21 mouse cellular contexts compared by ENCODE assay signal in the genomic region with DNA sequence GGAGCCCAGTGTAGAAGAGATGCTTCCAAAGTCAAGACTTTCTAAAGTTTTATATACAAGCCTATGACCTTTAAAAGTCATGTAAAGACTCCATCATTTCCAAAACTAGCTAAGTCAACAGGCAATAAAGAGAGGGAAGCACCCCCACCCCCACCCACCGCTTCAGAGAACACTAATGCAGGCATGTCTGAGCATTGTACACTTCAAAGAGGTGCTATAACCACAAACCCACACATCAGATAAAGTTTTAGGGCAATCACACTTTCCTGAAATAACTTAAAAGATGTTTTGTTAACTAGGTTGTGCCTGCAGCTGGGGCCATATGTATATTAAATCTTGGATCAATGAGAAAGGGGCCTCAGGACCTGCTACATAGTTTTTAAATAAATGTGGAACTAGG. TPM values are rescaled to one million over a fixed set of nuclear protein-coding genes. Genes with fewer than 3 reads are reported as not detected.
DNase-seq lines count a peak whose midpoint lies in the region; ATAC-seq lines count a peak whose summit lies in the region.
"Had no signal": no experiment of that assay in that cellular context is flagged by ENCODE, and none has a peak within 500 bp of the region (broad histone marks: within the 10 kb centered on the region; RNA-seq: fewer than 3 reads in every experiment).

No protein-coding gene starts in this region.

- H3K4me3 ChIP-seq in forebrain, embryonic 10.5 days: no peak overlapping the region
- no peak overlapping the region for H3K4me3 ChIP-seq in forebrain, embryonic 12.5 days (replicated peaks)
- no peak overlapping the region for H3K4me3 ChIP-seq in midbrain, embryonic 10.5 days
- H3K4me3 ChIP-seq: embryonic facial prominence, embryonic 10.5 days; gastrocnemius, adult 2 months; heart, embryonic 13.5 days; hindbrain, embryonic 13.5 days had no signal

- H3K4me2 ChIP-seq in forebrain, embryonic 12.5 days: no peak overlapping the region
- H3K4me2 ChIP-seq: heart, embryonic 13.5 days; hindbrain, embryonic 13.5 days had no signal

- 90% methylated on average over 1 of the region's 1 CpGs for WGBS in forebrain, embryonic 10.5 days
- 78% methylated on average over 1 of the region's 1 CpGs for WGBS in forebrain, embryonic 12.5 days
- 87% methylated on average over 1 of the region's 1 CpGs for WGBS in midbrain, embryonic 10.5 days

- H3K9me3 ChIP-seq in forebrain, embryonic 10.5 days: no peaks in the 10 kb centered on the region; the same call in 1 of the 2 replicates
- H3K9me3 ChIP-seq in forebrain, embryonic 12.5 days: no peaks in the 10 kb centered on the region
- peaks cover 2% of the 10 kb centered on the region; the same call in 1 of the 2 replicates for H3K9me3 ChIP-seq in midbrain, embryonic 10.5 days (replicated peaks)
- H3K9me3 ChIP-seq: embryonic facial prominence, embryonic 10.5 days; hindbrain, embryonic 13.5 days had no signal

- no peak for ATAC-seq in forebrain, embryonic 12.5 days (ENCODE audit: low FRiP score)
- ATAC-seq in CD4-positive, CD25-positive, alpha-beta regulatory T cell, adult 4 months: peak; percentile 46
- ATAC-seq in inflammation-experienced regulatory T-cells, adult 6 months: peak; percentile 60
- ATAC-seq: forebrain, embryonic 16.5 days; hindbrain, postnatal 0 days; intestine, embryonic 16.5 days had no signal

- no peaks in the 10 kb centered on the region for H3K27me3 ChIP-seq in forebrain, embryonic 10.5 days (ENCODE audit: poor library complexity, severe bottlenecking)
- no peaks in the 10 kb centered on the region for H3K27me3 ChIP-seq in forebrain, embryonic 12.5 days
- H3K27me3 ChIP-seq in midbrain, embryonic 10.5 days (ENCODE audit: low read depth, poor library complexity, severe bottlenecking): no peaks in the 10 kb centered on the region
- H3K27me3 ChIP-seq: heart, embryonic 13.5 days; hindbrain, embryonic 13.5 days had no signal

- peak; percentile 8 for DNase-seq in forebrain, embryonic 10.5 days (ENCODE audit: extremely low spot score, low spot score)
- DNase-seq in frontal cortex, postnatal 14 days (ENCODE audit: low spot score in 2 of 2): no peak
- DNase-seq in midbrain, embryonic 10.5 days (ENCODE audit: low spot score): no peak
- no peak for DNase-seq in Muller cell, postnatal 12 days (ENCODE audit: inconsistent ontology term)
- DNase-seq: adrenal gland, postnatal 14 days; B cell, adult 2 months; cerebellum, adult 18-20 months; cerebellum, postnatal 10 days; gastrocnemius, adult 2 months; gastrocnemius, postnatal 25 days; heart, postnatal 4 days; kidney, adult 2 months had no signal

- H3K36me3 ChIP-seq in forebrain, embryonic 10.5 days (replicated peaks): no peaks in the 10 kb centered on the region
- no peaks in the 10 kb centered on the region for H3K36me3 ChIP-seq in forebrain, embryonic 12.5 days (replicated peaks)
- no peaks in the 10 kb centered on the region for H3K36me3 ChIP-seq in midbrain, embryonic 10.5 days
- H3K36me3 ChIP-seq: embryonic facial prominence, embryonic 10.5 days; hindbrain, embryonic 13.5 days had no signal

- no peak overlapping the region for H3K27ac ChIP-seq in forebrain, embryonic 10.5 days
- H3K27ac ChIP-seq in forebrain, embryonic 12.5 days: no peak overlapping the region
- no peak overlapping the region for H3K27ac ChIP-seq in midbrain, embryonic 10.5 days (replicated peaks)
- H3K27ac ChIP-seq: embryonic facial prominence, embryonic 10.5 days; gastrocnemius, adult 2 months; heart, embryonic 13.5 days; hindbrain, embryonic 13.5 days; hindbrain, postnatal 0 days had no signal

- H3K9ac ChIP-seq in forebrain, embryonic 12.5 days: no peak overlapping the region
- H3K9ac ChIP-seq: heart, embryonic 13.5 days; hindbrain, embryonic 13.5 days had no signal

- peaks cover 16% of the 10 kb centered on the region for H3K4me1 ChIP-seq in forebrain, embryonic 10.5 days
- H3K4me1 ChIP-seq in forebrain, embryonic 12.5 days: peaks cover 3% of the 10 kb centered on the region; the same call in 1 of the 2 replicates
- H3K4me1 ChIP-seq in midbrain, embryonic 10.5 days: peaks cover 12% of the 10 kb centered on the region

RNA-seq across cellular contexts. Expression of gene Riox2, which starts 1.7 kb away (rescaled TPM):
- polyA plus RNA-seq in forebrain, embryonic 10.5 days (2016; fragmentation: Nextera tagmentation; extraction: Ambion mirVana): 37.7 and 39.9 TPM in 2 replicates
- polyA plus RNA-seq in forebrain, embryonic 12.5 days (2016; fragmentation: Nextera tagmentation; extraction: Ambion mirVana): 23.7 and 24.3 TPM in 2 replicates
- 100 to 1,000 TPM in 1 of 2 experiments, 10 to 100 TPM in 1; 85.6 to 101 TPM for polyA plus RNA-seq in CD4-positive, CD25-positive, alpha-beta regulatory T cell, adult 4 months (2017; shearing (Covaris generic))
- 100 to 1,000 TPM in 2 of 3 experiments, 10 to 100 TPM in 1; 93.1 to 105 (median 101) TPM for polyA plus RNA-seq in inflammation-experienced regulatory T-cells, adult 6 months (2017; shearing (Covaris generic))
- polyA plus RNA-seq in midbrain, embryonic 10.5 days (2016; fragmentation: Nextera tagmentation; extraction: Ambion mirVana): 28.8 and 33.9 TPM in 2 replicates
